Mouse (Mus musculus) gastrocnemius, adult 2 months (tissue): ENCODE measurements around the gene Riox1. TPM values are rescaled to one million over a fixed set of nuclear protein-coding genes. Genes with fewer than 3 reads are reported as not detected.
A peak's percentile ranks its signal among the peaks of the same experiment; 100 is the strongest.
"Not testable (repeated sequence)": the region's sequence is repeated elsewhere in the genome, so short reads cannot be mapped to it uniquely, and the experiment has no call there.

Experiments
- DNase-seq: peaks from one replicate; pipeline ENCODE4 v3.0.0; 2022
- H3K27ac ChIP-seq: fragments of 200-600 bp; 2 replicates; pipeline ENCODE4 v1.8.1; 2022; ENCODE audit warnings: mild to moderate bottlenecking
- H3K4me3 ChIP-seq: fragments of 200-600 bp; 2 replicates; pipeline ENCODE4 v1.8.1; 2022; ENCODE audit warnings: mild to moderate bottlenecking, moderate library complexity
- CTCF ChIP-seq: fragments of 200-600 bp; IDR thresholded peaks from 2 replicates; pipeline ENCODE4 v1.8.1; 2022; ENCODE audit warnings: antibody characterized with exemption, mild to moderate bottlenecking, moderate library complexity
- intact Hi-C: fragments of 180-260 bp; cut with DNase I; formaldehyde crosslinking; loops from one replicate; pipeline ENCODE4 v1.15.1; 2025
- total RNA-seq, 2 experiments: library from RNA; stranded (reverse); gene quantifications; 2 replicates each; pipeline ENCODE4 v1.2.3; 2021

Riox1 gene
- total RNA-seq, 2 experiments from 2014 or later, result 3.3 to 4.2 TPM

DNA sequence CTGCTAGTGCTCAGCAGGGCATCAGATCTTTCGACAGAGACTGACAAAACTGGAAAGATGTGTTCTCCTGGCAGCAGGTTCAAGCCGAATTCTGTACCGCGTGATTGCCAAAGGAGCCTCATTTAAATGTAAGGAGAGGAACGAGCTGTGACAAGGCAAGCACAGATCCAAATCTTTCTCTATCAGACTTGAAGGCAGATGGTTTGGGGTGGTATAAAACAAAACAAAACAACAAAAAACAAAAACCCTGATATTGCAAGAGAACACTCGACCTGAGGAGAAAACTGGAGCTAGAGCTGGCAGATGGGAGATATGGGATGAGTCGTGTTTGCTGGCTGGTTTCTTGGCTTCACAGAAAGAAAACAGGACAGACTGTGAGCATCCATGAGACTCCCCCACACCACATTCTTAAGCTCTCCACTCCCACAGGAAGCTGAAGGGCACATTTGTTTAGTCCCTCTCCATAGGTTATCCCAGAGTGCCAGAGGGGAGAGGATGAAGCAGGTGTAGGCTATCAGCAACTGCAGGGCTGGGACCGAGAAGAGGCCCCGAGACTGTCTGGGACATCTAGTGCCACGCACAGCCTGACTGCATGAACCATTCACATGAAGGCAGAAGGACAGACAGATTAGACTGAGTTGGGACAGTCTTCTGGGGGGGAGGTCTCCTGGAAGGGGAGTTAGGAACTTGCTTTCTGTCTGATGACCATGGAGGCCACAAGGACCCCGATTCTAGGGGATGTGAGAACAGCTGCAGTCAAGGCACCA is 48.1 kb downstream of the Riox1 start:
- TF ChIP-seq CTCF, result no peak
- no peak for DNase-seq
- intact Hi-C loops, result no loop called here
- Histone ChIP-seq H3K4me3 (no peak overlapping the region), H3K27ac (no peak overlapping the region; the same call in 1 of the 2 replicates)

DNA sequence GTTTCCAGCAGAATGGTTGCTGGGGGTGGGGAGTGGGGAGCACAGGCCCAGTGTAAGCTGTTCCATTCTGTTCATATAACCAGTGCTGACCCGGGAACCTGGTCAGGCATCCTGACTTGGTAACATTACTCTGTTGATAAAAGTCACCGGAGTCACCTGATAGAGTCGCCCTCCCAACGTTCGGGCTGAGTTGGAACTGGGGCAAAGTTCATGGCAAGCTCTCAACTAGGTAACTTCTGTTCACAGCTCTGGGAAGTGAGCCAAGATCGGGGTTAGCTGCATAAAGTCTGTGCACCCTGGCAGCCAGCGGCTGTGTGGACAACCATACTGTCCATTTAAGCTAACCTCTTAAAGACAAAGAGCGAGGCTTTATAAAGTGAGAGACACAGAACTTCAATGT is 48.8 kb downstream of the Riox1 start:
- peak; percentile 77 for DNase-seq
- intact Hi-C loops, H3K4me3 ChIP-seq, H3K27ac ChIP-seq: not testable (repeated sequence)

DNA sequence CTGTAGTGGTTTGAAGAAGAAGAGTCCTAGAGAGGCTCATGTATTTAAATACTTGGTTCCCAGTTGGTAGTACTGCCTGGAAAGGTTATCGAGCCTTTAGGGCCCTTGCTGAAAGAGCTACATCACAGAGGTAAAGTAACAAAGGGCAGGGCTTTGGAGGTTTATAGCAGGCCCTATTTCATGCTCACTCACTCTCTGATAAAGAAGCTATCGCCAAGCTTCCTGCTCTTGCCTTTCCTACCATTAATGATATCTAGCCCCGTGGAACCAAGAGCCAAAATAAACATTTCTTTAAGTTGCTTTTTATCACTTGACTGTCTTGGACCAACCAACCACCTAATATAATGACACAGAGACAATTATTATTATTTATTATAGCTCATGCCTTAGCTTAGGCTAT is 50.0 kb downstream of the Riox1 start:
- DNase-seq, result no peak
- no peak for TF ChIP-seq CTCF
- intact Hi-C loops, result no loop called here
- H3K4me3 ChIP-seq, result no peak overlapping the region
- H3K27ac ChIP-seq, result no peak overlapping the region

Other genes with a start within 250 kb of the Riox1 start
- 1 to 10 TPM in 1 of 2 experiments, under 1 TPM in 1; 0.56 to 1.6 TPM for gene Papln, start 187.0 kb upstream of the Riox1 start, total RNA-seq
- 10 to 100 TPM; 16.8 to 21.3 TPM for gene Numb, start 28.7 kb upstream of the Riox1 start, total RNA-seq
- gene Heatr4, start 34.2 kb downstream of the Riox1 start, total RNA-seq, result not detected
- 10 to 100 TPM; 11.7 to 22.1 TPM for gene Acot2, start 37.3 kb downstream of the Riox1 start, total RNA-seq
- gene Acot1, start 58.9 kb downstream of the Riox1 start, total RNA-seq, result 1 to 10 TPM; 2.2 to 3.9 TPM
- gene Acot4, start 87.8 kb downstream of the Riox1 start, total RNA-seq, result under 1 TPM; 0.05 to 0.08 TPM
- gene Gm49366, start 88.3 kb downstream of the Riox1 start, total RNA-seq, result not detected
- gene Acot3, start 101.5 kb downstream of the Riox1 start, total RNA-seq, result not detected
- under 1 TPM in 1 of 2 experiments, not detected in 1; 0.17 TPM for gene Acot5, start 118.7 kb downstream of the Riox1 start, total RNA-seq
- 1 to 10 TPM; 1.7 to 2.5 TPM for gene Acot6, start 150.0 kb downstream of the Riox1 start, total RNA-seq
- 1 to 10 TPM; 9.8 to 10.0 TPM for gene Dnal1, start 163.8 kb downstream of the Riox1 start, total RNA-seq
- gene Pnma1, start 197.9 kb downstream of the Riox1 start, total RNA-seq, result under 1 TPM; 0.10 to 0.17 TPM